Mouse (Mus musculus): Measurements from ENCODE around the gene Dgcr8. TPM values are rescaled to one million over a fixed set of nuclear protein-coding genes. Genes with fewer than 3 reads are reported as not detected.

Dgcr8 gene
- polyA plus RNA-seq, 2 experiments, result 35.0 to 79.7 TPM

- Histone ChIP-seq H3K4me3 (replicated peaks; ENCODE audit: low read length) (no peak overlapping the region), H3K27ac (replicated peaks; ENCODE audit: low read depth, low read length) (no peak overlapping the region), H3K9me3 (ENCODE audit: control insufficient read depth, low read length) (no peaks in the 10 kb centered on the region), H3K4me1 (ENCODE audit: control insufficient read depth, insufficient read depth, low read length) (no peaks in the 10 kb centered on the region), H3K9ac (ENCODE audit: low read depth, low read length, severe bottlenecking) (no peak overlapping the region), H3K4me2 (replicated peaks; ENCODE audit: low read depth, low read length, severe bottlenecking) (no peak overlapping the region), H3K36me3 (ENCODE audit: control insufficient read depth, insufficient read depth, low read length) (no peaks in the 10 kb centered on the region), H3K27me3 (ENCODE audit: control insufficient read depth, insufficient read depth, low read length) (no peaks in the 10 kb centered on the region)
- no peak for DNase-seq (ENCODE audit: low spot score)
- TF ChIP-seq POLR2A (IDR thresholded peaks at IDR 0.05; ENCODE audit: borderline replicate concordance, extremely low read depth, insufficient read depth, insufficient read length), result no peak
- ATAC-seq (ENCODE audit: low FRiP score, low read depth), result no peak
- 91% methylated on average over 9 of the region's 9 CpGs for WGBS
Measured at GRCm38 (mm10) chr16:18327936-18328335, 38.9 kb upstream of the Dgcr8 start.

GRCm38 (mm10) chr16:18325741-18326140 is 36.7 kb upstream of the Dgcr8 start:
- no peak overlapping the region for H3K4me2 ChIP-seq (replicated peaks; ENCODE audit: low read depth, low read length, severe bottlenecking)
- H3K9ac ChIP-seq (ENCODE audit: low read depth, low read length, severe bottlenecking), result no peak overlapping the region
- no peak for ATAC-seq (ENCODE audit: low FRiP score, low read depth)
- no peaks in the 10 kb centered on the region for H3K4me1 ChIP-seq (ENCODE audit: control insufficient read depth, insufficient read depth, low read length)
- no peak overlapping the region for H3K27ac ChIP-seq (replicated peaks; ENCODE audit: low read depth, low read length)
- 75% methylated on average over 4 of the region's 4 CpGs for WGBS
- no peak for DNase-seq (ENCODE audit: low spot score)
- no peaks in the 10 kb centered on the region for H3K27me3 ChIP-seq (ENCODE audit: control insufficient read depth, insufficient read depth, low read length)
- H3K36me3 ChIP-seq (ENCODE audit: control insufficient read depth, insufficient read depth, low read length), result no peaks in the 10 kb centered on the region
- no peak for TF ChIP-seq POLR2A (IDR thresholded peaks at IDR 0.05; ENCODE audit: borderline replicate concordance, extremely low read depth, insufficient read depth, insufficient read length)
- no peak overlapping the region for H3K4me3 ChIP-seq (replicated peaks; ENCODE audit: low read length)
- no peaks in the 10 kb centered on the region for H3K9me3 ChIP-seq (ENCODE audit: control insufficient read depth, low read length)

DNA sequence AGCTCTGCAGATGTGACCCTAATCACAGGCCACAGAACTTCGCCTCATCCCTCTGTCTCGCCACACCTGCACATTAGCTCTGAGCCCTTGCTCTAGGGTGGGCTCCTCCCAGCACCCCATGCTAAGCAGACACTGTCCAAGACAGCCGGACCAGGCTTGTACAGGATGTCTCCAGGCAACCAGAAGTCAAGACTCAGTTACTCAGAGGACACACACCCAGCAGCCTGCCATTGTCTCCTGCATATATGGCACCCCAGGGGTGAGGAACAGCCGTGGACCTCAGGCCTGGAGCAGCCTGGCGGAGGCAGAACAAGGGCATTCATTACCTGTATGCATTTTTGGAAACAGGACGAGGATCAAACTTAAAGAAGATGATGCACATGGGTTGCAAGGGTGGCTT is 35.0 kb upstream of the Dgcr8 start:
- H3K27me3 ChIP-seq (ENCODE audit: control insufficient read depth, insufficient read depth, low read length), result no peaks in the 10 kb centered on the region
- H3K27ac ChIP-seq (replicated peaks; ENCODE audit: low read depth, low read length), result no peak overlapping the region
- H3K9ac ChIP-seq (ENCODE audit: low read depth, low read length, severe bottlenecking), result no peak overlapping the region
- DNase-seq (ENCODE audit: low spot score) (no peak), ATAC-seq (ENCODE audit: low FRiP score, low read depth) (no peak)
- H3K4me2 ChIP-seq (replicated peaks; ENCODE audit: low read depth, low read length, severe bottlenecking), result no peak overlapping the region
- H3K4me1 ChIP-seq (ENCODE audit: control insufficient read depth, insufficient read depth, low read length), result no peaks in the 10 kb centered on the region
- H3K9me3 ChIP-seq (ENCODE audit: control insufficient read depth, low read length), result no peaks in the 10 kb centered on the region
- 82% methylated on average over 6 of the region's 6 CpGs for WGBS
- no peak overlapping the region for H3K4me3 ChIP-seq (replicated peaks; ENCODE audit: low read length)
- TF ChIP-seq POLR2A (IDR thresholded peaks at IDR 0.05; ENCODE audit: borderline replicate concordance, extremely low read depth, insufficient read depth, insufficient read length), result no peak
- H3K36me3 ChIP-seq (ENCODE audit: control insufficient read depth, insufficient read depth, low read length), result no peaks in the 10 kb centered on the region

DNA sequence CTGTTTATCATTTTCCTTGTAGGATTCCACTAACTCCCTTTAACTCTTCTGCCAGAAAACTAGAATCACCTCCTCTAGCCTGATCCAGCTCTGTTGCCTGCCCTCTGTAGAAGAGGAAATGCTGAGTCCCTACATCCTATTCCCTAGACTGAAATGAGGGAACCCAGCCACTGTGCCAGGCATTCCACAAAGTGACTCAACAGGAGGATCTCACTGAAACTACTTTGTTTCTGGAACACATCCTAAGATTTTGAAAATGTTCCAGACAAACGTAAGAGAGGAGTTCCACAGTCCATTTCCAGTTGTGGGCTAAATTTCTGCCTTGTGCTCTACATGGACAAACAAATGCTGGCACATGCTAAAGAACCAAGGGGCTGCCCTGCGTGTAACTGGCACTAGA is 34.4 kb upstream of the Dgcr8 start:
- TF ChIP-seq POLR2A (IDR thresholded peaks at IDR 0.05; ENCODE audit: borderline replicate concordance, extremely low read depth, insufficient read depth, insufficient read length), result no peak
- Histone ChIP-seq H3K9ac (ENCODE audit: low read depth, low read length, severe bottlenecking) (no peak overlapping the region), H3K36me3 (ENCODE audit: control insufficient read depth, insufficient read depth, low read length) (no peaks in the 10 kb centered on the region), H3K4me1 (ENCODE audit: control insufficient read depth, insufficient read depth, low read length) (no peaks in the 10 kb centered on the region), H3K4me3 (replicated peaks; ENCODE audit: low read length) (no peak overlapping the region), H3K27me3 (ENCODE audit: control insufficient read depth, insufficient read depth, low read length) (no peaks in the 10 kb centered on the region), H3K4me2 (replicated peaks; ENCODE audit: low read depth, low read length, severe bottlenecking) (no peak overlapping the region), H3K27ac (replicated peaks; ENCODE audit: low read depth, low read length) (no peak overlapping the region), H3K9me3 (ENCODE audit: control insufficient read depth, low read length) (no peaks in the 10 kb centered on the region)
- WGBS, result 76% methylated on average over 2 of the region's 2 CpGs
- DNase-seq (ENCODE audit: low spot score), result no peak
- ATAC-seq (ENCODE audit: low FRiP score, low read depth), result no peak

DNA sequence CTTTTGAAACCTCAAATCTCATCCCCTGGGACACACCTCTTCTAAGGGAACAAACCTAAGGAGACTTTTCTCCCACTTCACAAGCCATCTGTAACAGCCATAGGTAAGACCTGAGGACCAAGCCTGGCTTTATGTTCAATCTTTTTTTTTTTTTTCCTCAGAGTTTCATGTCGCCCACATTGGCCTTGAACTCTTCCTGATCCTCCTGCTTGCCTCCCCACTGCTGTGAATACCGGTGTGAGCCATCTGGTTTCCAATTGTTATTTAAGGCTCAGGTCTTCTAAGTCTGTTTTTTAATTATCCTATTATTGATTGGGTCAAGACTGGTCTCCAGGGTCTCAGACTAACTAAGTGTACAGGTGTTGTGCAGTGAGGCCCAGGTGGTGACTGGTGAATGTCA is 32.4 kb upstream of the Dgcr8 start:
- no peak for DNase-seq (ENCODE audit: low spot score)
- H3K27ac ChIP-seq (replicated peaks; ENCODE audit: low read depth, low read length), result no peak overlapping the region
- ATAC-seq (ENCODE audit: low FRiP score, low read depth), result no peak
- no peaks in the 10 kb centered on the region for H3K27me3 ChIP-seq (ENCODE audit: control insufficient read depth, insufficient read depth, low read length)
- no peaks in the 10 kb centered on the region for H3K4me1 ChIP-seq (ENCODE audit: control insufficient read depth, insufficient read depth, low read length)
- H3K9ac ChIP-seq (ENCODE audit: low read depth, low read length, severe bottlenecking), result no peak overlapping the region
- no peak overlapping the region for H3K4me2 ChIP-seq (replicated peaks; ENCODE audit: low read depth, low read length, severe bottlenecking)
- H3K4me3 ChIP-seq (replicated peaks; ENCODE audit: low read length), result no peak overlapping the region
- TF ChIP-seq POLR2A (IDR thresholded peaks at IDR 0.05; ENCODE audit: borderline replicate concordance, extremely low read depth, insufficient read depth, insufficient read length), result no peak
- 72% methylated on average over 2 of the region's 2 CpGs for WGBS
- no peaks in the 10 kb centered on the region for H3K9me3 ChIP-seq (ENCODE audit: control insufficient read depth, low read length)
- no peaks in the 10 kb centered on the region for H3K36me3 ChIP-seq (ENCODE audit: control insufficient read depth, insufficient read depth, low read length)

DNA sequence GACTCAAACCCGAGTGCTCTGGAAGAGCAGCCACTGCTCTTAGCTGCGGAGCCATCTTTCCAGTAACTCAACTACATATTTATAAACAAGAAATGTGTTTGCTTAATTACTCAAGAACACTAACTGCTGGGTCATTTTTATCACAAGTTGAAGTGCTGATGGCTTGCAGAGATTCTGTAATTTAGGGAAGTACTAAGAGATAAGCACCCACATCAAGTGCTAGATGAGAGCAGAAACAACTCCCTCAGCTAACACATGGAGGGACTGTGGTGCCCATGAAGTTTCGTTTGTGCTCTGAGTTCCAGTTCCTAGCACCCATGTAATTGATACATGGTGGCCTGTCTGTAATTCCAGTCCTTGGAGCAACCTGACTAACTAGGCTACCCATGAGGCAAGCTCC is 29.9 kb upstream of the Dgcr8 start:
- DNase-seq (ENCODE audit: low spot score) (no peak), ATAC-seq (ENCODE audit: low FRiP score, low read depth) (no peak)
- no peak overlapping the region for H3K27ac ChIP-seq (replicated peaks; ENCODE audit: low read depth, low read length)
- H3K4me3 ChIP-seq (replicated peaks; ENCODE audit: low read length), result no peak overlapping the region
- H3K9me3 ChIP-seq (ENCODE audit: control insufficient read depth, low read length), result no peaks in the 10 kb centered on the region
- 75% methylated on average over 3 of the region's 3 CpGs for WGBS
- no peak overlapping the region for H3K9ac ChIP-seq (ENCODE audit: low read depth, low read length, severe bottlenecking)
- H3K4me1 ChIP-seq (ENCODE audit: control insufficient read depth, insufficient read depth, low read length), result no peaks in the 10 kb centered on the region
- TF ChIP-seq POLR2A (IDR thresholded peaks at IDR 0.05; ENCODE audit: borderline replicate concordance, extremely low read depth, insufficient read depth, insufficient read length), result no peak
- H3K4me2 ChIP-seq (replicated peaks; ENCODE audit: low read depth, low read length, severe bottlenecking), result no peak overlapping the region
- H3K27me3 ChIP-seq (ENCODE audit: control insufficient read depth, insufficient read depth, low read length), result no peaks in the 10 kb centered on the region
- no peaks in the 10 kb centered on the region for H3K36me3 ChIP-seq (ENCODE audit: control insufficient read depth, insufficient read depth, low read length)

Data from limb, embryonic 14.5 days (tissue).